Mouse (Mus musculus) adipocyte (in vitro differentiated cells): ENCODE data around the gene Grm5.

ENCODE experiments used
- DNase-seq: peaks from one replicate; pipeline ENCODE4 v3.0.0-alpha.2; 2016; ENCODE audit warnings: low spot score

The Grm5 gene

DNA sequence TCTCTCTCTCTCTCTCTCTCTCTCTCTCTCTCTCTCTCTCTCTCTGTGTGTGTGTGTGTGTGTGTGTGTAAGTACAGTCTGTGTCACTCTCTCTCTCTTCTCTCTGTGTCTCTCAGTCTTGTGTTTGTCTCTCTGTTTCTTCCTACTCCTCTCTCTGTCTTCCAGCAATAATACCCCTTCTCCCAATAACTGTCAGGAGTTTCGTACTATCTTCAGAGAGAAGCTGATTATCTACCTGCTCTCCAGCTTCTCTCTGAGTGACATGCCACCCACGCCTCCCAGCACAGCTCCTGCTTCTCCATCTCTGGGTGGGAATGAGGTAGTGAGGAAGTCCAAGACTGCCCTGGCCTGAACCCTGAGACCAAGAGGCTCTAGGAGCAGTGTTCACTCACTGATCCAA is at the start of gene Grm5:
TSS of gene Grm5 (plus strand) at position 301 of the 400 bp plus-strand sequence.
- no peak for DNase-seq

DNA sequence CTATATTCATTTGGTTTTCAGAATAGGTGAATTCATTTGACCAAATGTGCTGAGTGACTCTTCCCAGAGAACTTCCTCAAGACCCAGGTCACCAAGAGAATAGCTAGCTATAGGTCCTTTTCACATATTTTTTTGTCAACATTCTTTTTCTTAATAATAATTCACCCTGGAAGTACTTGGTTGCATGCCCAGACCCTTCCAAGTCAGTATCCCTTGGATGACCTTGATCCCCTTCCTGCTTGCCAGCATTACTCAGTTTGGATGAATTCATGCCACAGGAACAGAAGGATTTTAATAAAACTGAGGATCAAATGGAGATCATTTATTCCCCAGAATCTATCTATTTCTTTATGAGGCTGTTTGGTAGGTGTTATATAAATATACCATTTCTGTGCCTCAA is 44.9 kb upstream of the Grm5 start:
- no peak for DNase-seq

DNA sequence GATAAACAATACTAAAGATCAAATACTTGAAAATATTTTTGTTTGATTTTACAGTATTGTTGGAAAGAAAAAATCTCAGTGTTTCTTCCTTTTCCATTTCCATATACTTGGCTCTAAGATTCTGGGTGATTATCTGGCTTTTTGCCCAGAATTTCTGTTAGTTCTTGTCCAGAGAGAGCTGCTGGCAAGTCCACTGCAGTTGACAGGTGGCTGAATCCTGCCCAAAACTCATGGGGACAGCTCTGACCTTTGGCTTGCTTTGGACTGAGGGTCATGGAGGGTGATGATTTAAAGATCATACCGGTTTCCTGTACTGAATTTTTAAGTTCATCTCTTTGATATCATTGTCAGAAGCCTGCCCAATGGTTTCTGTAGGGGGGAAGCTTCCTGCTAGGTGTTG is 18.7 kb upstream of the Grm5 start:
- DNase-seq = peak; percentile 64

DNA sequence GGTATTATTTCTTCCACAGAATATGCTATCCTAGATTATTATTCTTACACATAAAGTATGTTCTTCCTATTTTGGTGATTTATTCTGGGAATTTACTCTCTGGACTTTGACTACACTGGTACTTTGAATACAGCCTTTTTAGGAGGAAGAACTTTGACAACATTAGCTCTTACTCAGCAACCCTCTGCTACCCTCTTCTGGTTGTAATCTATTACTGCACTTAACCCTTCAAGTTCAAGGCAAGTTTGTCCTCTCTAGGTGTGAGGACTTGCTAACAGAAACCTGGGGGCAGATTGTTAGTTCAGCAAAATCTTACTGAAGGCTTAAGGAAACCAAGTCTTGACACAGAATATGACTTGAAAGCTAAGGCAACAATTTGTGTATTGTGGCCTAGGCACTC is 17.5 kb upstream of the Grm5 start:
- DNase-seq = peak; percentile 55

DNA sequence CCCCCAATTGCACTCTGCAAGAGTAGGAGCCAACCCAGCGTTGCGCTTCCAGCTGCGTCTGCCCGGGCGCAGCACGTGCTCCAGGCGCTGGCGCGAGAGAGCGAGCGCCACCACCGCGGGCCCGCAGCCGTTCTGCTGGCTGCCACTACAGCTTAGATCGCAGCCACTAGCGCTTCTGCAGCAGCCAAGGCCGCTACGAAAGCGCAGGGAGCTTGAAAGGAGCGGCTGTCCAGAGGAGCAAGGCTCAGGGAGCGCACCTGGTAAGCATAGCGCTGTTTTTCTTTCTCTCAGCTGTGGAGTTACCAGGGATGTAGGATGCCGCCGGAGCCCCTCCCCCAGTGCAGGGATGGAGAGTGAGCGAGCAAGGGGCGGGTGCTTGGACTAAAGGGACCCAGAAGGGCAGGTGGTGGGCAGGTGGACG is 323 bp downstream of the Grm5 start:
- no peak for DNase-seq

DNA sequence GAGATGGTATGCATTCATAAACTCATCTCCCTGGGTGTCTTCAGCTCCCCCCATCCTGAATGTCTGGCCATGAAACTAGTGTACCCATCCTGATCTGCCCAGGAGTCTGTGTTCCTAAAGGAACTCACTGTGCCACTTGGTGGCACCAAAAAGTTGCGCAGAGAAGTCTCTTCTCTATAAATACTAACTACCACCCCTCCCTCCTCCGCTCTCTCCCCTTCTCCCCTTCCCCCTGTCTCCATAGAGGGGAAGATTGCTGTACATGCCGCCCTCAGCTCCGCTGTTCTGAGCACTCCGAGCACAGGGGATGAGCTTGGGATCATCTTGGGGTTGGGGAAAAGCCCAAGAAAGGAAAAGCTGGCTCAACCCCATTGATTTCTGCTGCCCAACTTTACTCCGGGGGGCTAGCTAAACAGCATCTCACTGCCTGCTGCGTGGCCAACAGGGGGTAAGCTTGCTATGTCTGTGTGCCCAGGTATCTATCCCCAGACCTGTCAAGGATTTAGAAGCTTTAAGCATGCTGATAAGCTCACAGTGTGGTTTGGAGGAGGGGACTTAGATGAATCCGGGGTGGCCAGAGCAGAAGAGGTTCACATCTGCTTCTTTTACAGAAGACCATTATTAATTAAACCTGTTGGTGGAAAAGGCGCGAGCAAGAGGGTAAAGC is 2.4 kb downstream of the Grm5 start:
- DNase-seq = no peak

DNA sequence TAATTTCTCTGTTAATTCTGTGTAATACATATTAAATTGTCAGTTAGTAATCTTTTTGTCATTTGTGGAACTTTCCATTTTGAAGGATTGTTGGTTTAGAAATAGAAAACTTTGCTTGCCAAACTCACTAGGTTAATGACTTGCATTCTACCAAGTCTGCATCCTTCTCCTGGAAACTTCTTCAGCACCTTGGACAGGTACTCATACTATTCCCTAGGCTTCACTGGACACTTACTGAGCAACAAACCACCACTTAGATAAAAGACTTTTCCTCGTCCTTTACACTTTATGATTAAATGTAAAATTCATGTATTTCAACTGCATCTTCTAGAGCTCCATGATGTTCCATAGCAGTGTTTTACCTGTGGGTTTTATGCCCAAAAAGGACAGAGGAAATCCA is 4.0 kb downstream of the Grm5 start:
- DNase-seq = peak; percentile 19

DNA sequence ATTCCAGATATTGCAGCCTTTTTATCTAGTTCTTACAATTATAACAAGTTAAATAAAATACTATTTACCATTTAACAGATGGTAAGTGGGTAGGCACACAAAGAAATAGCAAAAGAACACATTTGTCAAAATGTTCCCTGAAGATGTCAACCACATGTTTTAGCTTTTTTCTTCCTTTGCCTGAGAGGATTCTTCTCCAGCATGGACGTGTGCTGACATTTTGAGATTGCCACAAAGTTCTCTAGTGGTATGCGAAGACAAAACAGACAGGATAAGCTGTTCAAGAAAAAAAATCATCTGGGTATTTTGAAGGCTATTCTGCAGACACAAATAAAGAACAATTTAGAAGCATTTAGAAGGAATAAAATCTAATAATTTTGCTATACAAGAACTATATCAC is 42.3 kb downstream of the Grm5 start:
- DNase-seq = no peak

DNA sequence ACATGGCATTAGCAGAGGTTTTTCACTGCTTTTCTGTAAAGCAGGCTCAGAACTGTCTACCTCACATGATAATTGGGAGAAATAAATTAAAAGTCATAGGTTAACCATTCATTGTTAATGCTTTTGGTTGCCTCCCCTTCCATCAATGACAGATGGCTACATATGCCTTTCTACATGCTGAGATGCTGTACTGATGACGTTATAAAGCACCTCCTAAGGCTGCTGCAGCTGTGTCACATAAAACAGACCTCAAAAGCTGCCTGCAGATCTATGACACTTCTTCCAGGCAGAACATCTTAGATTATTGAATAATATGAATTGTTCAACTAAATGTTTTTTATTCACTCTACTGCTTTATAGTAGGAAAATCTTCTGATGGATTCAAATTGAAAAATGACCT is 51.6 kb downstream of the Grm5 start:
- DNase-seq = no peak

DNA sequence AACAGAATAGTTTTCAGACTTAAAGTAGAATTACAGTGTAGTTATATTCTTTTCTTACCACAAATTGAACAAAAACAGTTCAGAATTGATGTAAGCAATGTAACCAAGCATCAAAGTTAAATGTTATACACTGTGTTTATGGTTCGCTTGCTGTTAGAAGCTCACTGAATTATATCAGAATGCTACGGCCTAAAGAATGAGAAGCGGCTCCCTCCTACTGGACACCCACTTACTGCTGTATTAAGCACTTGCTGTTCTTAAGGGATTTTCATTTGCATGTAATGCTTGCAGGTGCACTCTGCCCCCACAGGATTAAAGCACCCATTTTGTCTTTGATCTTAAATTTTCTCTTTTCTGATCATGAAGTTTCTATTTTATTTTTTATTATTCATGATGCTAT is 66.6 kb downstream of the Grm5 start:
- DNase-seq = no peak

DNA sequence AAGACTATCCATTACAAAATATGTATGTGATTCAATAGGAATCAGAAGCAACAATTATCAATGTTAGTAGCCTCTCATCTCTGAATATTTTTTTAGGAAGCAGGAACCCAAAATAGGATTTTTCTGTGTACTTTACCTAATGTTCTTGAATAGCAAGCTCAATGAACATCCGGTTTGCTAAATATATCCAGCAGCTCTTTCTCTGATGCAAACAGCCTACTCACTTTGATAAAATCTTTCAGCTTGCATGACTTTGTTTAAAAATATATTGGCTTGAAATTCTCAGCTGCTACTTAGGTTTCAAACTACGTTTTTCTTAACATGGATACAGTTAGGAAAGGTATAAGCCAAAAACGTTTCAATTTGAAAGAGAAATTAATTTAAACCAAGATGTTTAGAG is 77.8 kb downstream of the Grm5 start:
- no peak for DNase-seq

DNA sequence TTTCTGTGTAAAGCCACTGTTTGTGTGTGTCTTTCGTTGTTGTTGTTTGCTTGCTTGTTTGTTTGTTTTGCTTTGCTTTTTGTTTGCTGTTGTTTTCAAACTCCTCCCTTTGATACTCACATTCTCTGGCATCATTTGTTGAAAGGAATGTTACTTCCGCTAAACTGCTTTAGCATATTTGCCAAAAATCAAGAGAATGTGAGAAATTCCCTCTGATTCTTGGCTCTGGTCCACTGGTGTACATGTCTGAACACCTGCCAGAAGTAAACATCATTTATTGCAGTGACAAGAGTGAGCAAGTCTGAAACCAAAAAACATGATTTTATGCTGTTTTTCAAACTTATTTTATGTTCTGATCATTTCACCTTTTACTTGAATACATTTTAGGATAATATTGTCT is 80.1 kb downstream of the Grm5 start:
- DNase-seq = no peak

DNA sequence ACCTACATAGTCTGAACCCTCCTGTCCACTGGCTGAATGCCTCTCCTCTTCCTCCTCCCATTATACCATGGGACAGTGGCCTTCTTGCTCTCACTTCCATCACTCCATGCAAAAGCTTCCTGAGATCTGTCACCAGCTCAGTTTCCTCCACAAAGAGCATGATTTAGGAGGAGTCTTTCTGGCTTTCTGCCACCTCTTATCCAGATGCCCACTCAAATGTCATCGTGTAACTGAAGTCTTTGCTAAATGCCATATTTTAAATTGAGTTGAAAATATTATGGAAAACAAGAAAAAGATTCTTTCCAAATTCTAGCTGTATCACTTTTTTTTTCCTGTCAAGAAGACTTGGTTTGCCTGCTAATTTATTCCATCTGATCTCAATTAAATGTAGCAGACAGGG is 132.4 kb downstream of the Grm5 start:
- DNase-seq = no peak

DNA sequence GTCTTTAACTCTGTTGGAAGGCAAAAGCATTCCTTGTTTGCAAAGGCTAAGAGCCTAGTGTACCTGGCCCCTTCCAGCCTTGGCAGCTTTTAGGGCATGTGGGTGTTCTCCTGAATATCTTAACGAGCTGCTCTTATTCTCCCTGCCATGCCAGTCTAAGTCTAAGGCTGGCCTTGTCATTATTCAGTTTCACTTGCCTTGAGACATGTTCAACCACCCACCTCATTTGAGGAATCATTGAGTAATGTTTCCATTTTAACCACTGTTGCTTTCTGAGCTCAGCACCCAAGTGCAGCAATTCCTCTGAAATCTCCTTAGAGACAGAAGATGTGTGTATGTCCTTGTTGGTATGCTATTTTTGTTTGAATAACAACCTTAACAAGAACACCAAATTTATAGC is 134.7 kb downstream of the Grm5 start:
- DNase-seq = no peak

DNA sequence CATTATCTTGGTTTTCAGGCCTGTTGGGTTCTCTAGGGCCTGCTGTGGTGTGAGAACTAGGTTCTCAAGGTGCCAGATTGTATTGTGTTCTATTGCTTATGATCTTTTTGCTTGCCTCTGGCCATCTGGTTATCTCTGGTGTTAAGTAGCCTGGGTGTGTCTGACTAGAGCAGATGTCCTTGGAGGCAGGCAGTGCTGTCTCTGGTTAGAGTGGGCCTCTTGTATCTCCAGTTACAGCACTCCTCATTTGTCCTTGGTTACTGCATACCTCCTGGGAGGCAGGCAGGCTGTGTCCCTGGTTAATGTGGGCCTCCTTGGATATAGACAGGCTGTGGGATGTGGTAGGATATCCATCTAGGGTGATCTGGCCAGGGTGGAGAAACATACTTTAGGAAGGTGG is 150.5 kb downstream of the Grm5 start:
- DNase-seq = no peak

DNA sequence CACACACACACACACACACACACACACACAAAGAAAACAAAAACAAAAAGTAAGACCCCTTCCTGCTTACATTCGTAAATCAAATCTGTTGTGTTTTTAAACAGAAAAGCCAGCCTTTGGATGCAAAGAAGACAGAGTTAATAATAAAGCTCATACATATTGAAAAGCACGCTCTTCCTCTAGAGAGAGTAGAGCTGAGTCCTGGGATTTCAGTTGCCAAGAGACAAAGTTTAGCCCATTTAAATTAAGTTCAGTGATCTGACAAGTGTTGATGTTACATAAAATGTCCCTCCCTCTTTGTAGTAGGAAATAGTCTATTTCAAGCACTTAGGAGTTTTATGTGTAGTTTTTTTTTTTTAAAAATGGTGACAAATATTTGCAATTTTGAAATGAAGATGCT is 178.0 kb downstream of the Grm5 start:
- DNase-seq = no peak

DNA sequence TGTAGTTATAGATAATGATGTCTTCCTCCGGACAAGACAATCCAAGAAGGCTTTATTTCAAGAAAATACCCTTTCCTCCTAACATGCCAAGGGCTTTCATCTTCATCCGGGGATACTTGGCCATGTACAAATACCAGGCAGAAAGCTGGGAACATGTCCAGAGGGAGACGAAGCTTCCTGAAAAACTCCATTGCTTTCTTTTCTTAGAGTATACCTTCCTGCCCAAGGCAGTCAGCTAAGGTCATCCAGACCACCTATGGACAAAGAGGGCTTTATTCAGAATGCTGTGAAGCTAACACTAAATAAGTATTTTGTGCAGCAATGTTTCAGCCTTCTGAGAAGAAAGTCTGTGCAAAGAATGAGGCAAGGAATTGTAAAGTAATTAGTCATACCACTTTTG is 178.4 kb downstream of the Grm5 start:
- DNase-seq = no peak

DNA sequence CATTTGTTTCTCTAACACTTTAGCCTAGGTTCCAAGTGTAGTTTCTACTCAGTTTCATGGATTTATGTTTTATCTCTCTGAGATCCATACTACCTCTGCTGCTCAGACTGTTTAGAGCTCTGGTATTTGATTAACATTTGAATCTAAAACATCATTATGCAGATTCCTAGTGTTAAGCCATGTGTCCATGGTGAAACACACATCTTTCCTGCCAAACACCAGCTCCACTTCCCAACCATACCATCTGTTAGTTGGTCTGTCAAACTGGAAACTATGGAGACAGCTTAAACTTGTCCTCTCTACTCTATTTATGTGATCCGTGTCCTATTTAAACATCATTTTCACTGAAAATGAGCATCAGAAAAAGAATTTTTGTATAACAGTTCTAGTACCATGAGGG is 203.6 kb downstream of the Grm5 start:
- DNase-seq = no peak

DNA sequence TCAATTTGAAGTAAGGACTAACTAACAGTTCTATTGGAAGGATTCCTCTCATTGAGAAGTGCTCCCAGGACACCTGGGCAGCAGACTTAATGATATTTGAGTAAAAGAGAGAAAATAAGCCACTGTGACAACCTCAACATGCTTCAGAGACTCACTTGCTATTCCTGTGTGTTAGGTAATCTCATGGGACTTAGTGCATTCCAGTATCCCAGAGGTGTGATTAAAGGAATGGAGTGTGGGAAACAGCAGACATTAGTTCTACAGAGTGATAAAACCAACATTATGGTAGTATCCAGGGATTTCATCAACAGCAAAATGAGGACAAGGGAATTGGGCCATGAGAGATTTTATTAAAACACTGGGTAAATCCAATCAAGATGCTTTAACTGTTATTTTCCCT is 205.0 kb downstream of the Grm5 start:
- no peak for DNase-seq

DNA sequence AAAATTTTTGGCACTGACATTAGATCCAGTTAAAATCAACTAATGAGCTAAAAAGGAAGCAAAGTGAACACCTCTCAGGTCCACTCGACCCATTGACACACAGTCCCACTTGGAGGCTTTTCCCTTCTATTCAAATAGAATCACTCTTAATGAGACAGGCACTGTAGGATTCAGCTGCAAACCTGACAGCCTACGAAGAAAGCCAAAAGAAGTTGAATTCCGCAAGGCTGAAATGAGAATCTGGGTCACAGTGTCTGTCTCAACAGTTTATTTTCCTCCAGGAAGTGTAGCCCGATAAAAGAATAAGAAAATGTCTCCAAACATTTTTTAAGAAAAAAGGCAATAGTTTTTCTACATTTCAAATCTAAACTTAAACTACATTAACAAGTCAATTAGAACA is 209.9 kb downstream of the Grm5 start:
- no peak for DNase-seq

DNA sequence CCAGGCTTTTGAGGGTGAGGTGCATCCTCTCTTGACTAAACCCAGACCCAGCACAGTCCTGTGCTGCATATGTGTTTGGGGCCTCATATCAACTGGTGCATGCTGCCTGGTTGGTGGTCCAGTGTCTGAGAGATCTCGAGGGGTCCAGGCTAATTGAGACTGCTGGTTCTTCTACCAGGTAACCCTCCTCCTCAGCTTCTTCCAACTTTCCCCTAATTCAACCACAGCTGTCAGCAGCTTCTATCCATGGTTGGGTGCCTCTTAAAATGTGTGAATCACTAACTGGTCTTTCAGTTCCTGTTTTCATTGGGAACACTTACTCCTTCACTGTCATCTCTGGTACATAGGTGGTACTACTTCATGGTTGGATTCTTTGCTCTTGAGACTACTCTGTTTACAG is 240.9 kb downstream of the Grm5 start:
- no peak for DNase-seq

DNA sequence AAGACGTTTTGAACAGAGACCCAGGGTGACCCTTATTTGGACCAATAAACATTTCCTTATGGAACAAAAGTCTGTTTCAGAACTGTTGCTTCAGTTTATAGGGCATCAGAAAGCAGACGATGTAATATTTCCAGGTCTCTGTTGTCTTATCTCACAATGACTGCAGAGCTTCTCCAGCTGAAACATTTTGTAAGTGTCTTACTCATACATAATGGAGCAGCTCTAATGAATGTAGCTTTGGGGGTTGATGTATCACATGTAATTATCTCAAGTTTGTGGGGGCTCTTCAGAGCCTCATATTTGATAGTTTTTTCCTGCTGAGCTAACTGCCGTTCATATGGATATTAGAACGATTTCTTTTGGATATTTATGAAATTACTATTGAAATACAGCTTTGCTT is 250.7 kb downstream of the Grm5 start:
- DNase-seq = no peak

DNA sequence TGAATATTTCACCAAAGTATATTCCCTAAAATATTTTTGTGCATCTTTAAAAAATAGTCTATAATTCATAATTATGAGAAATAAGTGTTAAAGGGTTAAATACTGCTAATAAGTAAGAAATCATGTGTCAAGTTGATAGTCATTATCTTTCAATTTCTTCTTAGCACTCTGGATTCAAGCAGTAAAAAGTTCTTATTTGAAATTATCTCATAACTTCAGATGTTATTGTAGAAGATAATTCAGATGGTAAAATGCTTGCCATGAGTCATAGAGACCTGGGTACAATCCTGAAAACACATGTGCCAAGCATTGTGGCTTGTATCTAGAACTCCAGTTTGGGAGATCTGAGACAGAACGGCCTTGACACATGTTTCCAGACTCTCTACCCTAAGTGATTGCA is 254.6 kb downstream of the Grm5 start:
- DNase-seq = no peak

DNA sequence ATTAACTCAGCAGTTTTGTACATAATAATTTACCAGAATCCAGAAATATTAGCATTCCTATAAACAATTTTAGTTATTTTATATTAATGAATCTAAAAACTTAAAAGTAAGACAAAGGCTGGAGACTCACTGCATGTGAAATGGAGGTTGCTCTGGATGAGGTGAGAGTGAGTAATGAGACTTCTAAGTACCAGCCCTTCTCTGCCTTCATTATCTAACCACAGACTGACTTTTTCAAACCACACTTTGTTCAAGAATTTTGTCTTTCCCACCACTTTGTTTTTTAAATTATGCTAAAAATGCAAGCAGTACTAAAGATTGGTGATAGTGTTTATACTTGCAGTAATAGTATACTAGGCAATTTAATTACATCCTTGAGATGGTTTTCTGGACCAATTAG is 259.5 kb downstream of the Grm5 start:
- no peak for DNase-seq

DNA sequence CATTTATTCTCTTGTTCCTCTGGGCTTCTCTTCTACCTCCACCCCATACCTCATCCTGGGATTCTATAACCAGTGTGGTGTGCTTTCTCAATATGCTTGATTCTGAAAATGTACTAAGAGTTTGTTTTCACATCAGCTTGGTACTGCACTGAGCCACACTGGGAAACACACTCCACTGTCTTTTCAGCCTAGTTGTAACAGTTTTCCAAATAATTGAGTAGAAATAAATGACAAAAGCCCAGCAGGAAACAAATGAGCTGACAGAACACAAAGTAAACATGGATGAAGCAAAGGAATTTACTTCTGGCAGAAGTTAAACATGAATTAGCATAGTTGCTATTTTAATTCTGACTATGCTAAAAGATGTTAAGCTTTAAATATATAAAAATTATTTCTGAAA is 262.1 kb downstream of the Grm5 start:
- DNase-seq = no peak
